Mouse (Mus musculus): Measurements from ENCODE around the gene Cd163l1. TPM values are rescaled to one million over a fixed set of nuclear protein-coding genes. Genes with fewer than 3 reads are reported as not detected.

The Cd163l1 gene
- polyA plus RNA-seq, 1 experiment from 2014 or later = not detected

- DNase-seq (no peak), ATAC-seq (ENCODE audit: insufficient read depth) (no peak)
- no peaks in the 10 kb centered on the region for H3K4me1 ChIP-seq (ENCODE audit: insufficient read depth)
- TF ChIP-seq CTCF (IDR thresholded peaks at IDR 0.05; ENCODE audit: low read depth) = no peak
- H3K9ac ChIP-seq = no peak overlapping the region
- H3K36me3 ChIP-seq (ENCODE audit: insufficient read depth) = no peaks in the 10 kb centered on the region
- H3K9me3 ChIP-seq (ENCODE audit: low read depth, low read length) = no peaks in the 10 kb centered on the region
- H3K4me2 ChIP-seq = no peak overlapping the region
- no peak overlapping the region for H3K4me3 ChIP-seq (ENCODE audit: low read depth, low read length)
- no peak overlapping the region for H3K27ac ChIP-seq (ENCODE audit: low read depth)
- no peaks in the 10 kb centered on the region for H3K27me3 ChIP-seq (ENCODE audit: insufficient read depth, low read length)
- 74% methylated on average over 4 of the region's 4 CpGs for WGBS
Measured at GRCm38 (mm10) chr7:140194031-140194430, 24.0 kb upstream of the Cd163l1 start.

GRCm38 (mm10) chr7:140196002-140196401 lies 22.1 kb upstream of the Cd163l1 start:
- H3K4me2 ChIP-seq = no peak overlapping the region
- WGBS = 77% methylated on average over 8 of the region's 8 CpGs
- DNase-seq (no peak), ATAC-seq (ENCODE audit: insufficient read depth) (no peak)
- no peaks in the 10 kb centered on the region for H3K9me3 ChIP-seq (ENCODE audit: low read depth, low read length)
- H3K4me1 ChIP-seq (ENCODE audit: insufficient read depth) = no peaks in the 10 kb centered on the region
- no peak overlapping the region for H3K27ac ChIP-seq (ENCODE audit: low read depth)
- TF ChIP-seq CTCF (IDR thresholded peaks at IDR 0.05; ENCODE audit: low read depth) = no peak
- H3K9ac ChIP-seq = no peak overlapping the region
- no peak overlapping the region for H3K4me3 ChIP-seq (ENCODE audit: low read depth, low read length)
- H3K36me3 ChIP-seq (ENCODE audit: insufficient read depth) = no peaks in the 10 kb centered on the region
- H3K27me3 ChIP-seq (ENCODE audit: insufficient read depth, low read length) = no peaks in the 10 kb centered on the region

GRCm38 (mm10) chr7:140201090-140201489 lies 17.0 kb upstream of the Cd163l1 start:
- H3K27ac ChIP-seq (ENCODE audit: low read depth) = no peak overlapping the region
- H3K36me3 ChIP-seq (ENCODE audit: insufficient read depth) = no peaks in the 10 kb centered on the region
- H3K4me1 ChIP-seq (ENCODE audit: insufficient read depth) = no peaks in the 10 kb centered on the region
- H3K4me3 ChIP-seq (ENCODE audit: low read depth, low read length) = no peak overlapping the region
- DNase-seq (no peak), ATAC-seq (ENCODE audit: insufficient read depth) (no peak)
- no peak for TF ChIP-seq CTCF (IDR thresholded peaks at IDR 0.05; ENCODE audit: low read depth)
- H3K9ac ChIP-seq = no peak overlapping the region
- H3K27me3 ChIP-seq (ENCODE audit: insufficient read depth, low read length) = no peaks in the 10 kb centered on the region
- 82% methylated on average over 4 of the region's 4 CpGs for WGBS
- H3K9me3 ChIP-seq (ENCODE audit: low read depth, low read length) = no peaks in the 10 kb centered on the region
- no peak overlapping the region for H3K4me2 ChIP-seq

GRCm38 (mm10) chr7:140205864-140206263 lies 12.2 kb upstream of the Cd163l1 start, which contains the start of gene Olfr524:
Olfr524 (minus strand) TSS chr7:140205964.
- no peak within 1 kb of the TSS for H3K9ac ChIP-seq
- no peak within 1 kb of the TSS for H3K4me2 ChIP-seq
- DNase-seq = no peak
- TF ChIP-seq CTCF (IDR thresholded peaks at IDR 0.05; ENCODE audit: low read depth) = no peak
- H3K36me3 ChIP-seq (ENCODE audit: insufficient read depth) = no peaks in the 10 kb centered on the region
- no peak within 1 kb of the TSS for H3K4me3 ChIP-seq (ENCODE audit: low read depth, low read length)
- no peaks in the 10 kb centered on the region for H3K9me3 ChIP-seq (ENCODE audit: low read depth, low read length)
- H3K27me3 ChIP-seq (ENCODE audit: insufficient read depth, low read length) = no peaks in the 10 kb centered on the region
- no peaks in the 10 kb centered on the region for H3K4me1 ChIP-seq (ENCODE audit: insufficient read depth)
- no peak within 1 kb of the TSS for H3K27ac ChIP-seq (ENCODE audit: low read depth)
- no peak for ATAC-seq (ENCODE audit: insufficient read depth)

- ATAC-seq (ENCODE audit: insufficient read depth) (no peak), DNase-seq (no peak)
- WGBS = 72% methylated on average over 3 of the region's 3 CpGs
- H3K4me2 ChIP-seq = no peak overlapping the region
- H3K27ac ChIP-seq (ENCODE audit: low read depth) = no peak overlapping the region
- no peaks in the 10 kb centered on the region for H3K27me3 ChIP-seq (ENCODE audit: insufficient read depth, low read length)
- no peak overlapping the region for H3K9ac ChIP-seq
- H3K36me3 ChIP-seq (ENCODE audit: insufficient read depth) = no peaks in the 10 kb centered on the region
- no peaks in the 10 kb centered on the region for H3K4me1 ChIP-seq (ENCODE audit: insufficient read depth)
- H3K4me3 ChIP-seq (ENCODE audit: low read depth, low read length) = no peak overlapping the region
- H3K9me3 ChIP-seq (ENCODE audit: low read depth, low read length) = no peaks in the 10 kb centered on the region
- no peak for TF ChIP-seq CTCF (IDR thresholded peaks at IDR 0.05; ENCODE audit: low read depth)
Measured at GRCm38 (mm10) chr7:140206904-140207303, 11.2 kb upstream of the Cd163l1 start.

- TF ChIP-seq CTCF (IDR thresholded peaks at IDR 0.05; ENCODE audit: low read depth) = no peak
- 44% methylated on average over 8 of the region's 8 CpGs for WGBS
- no peaks in the 10 kb centered on the region for H3K27me3 ChIP-seq (ENCODE audit: insufficient read depth, low read length)
- ATAC-seq (ENCODE audit: insufficient read depth) = no peak
- no peak overlapping the region for H3K9ac ChIP-seq
- no peaks in the 10 kb centered on the region for H3K9me3 ChIP-seq (ENCODE audit: low read depth, low read length)
- no peaks in the 10 kb centered on the region for H3K36me3 ChIP-seq (ENCODE audit: insufficient read depth)
- H3K4me3 ChIP-seq (ENCODE audit: low read depth, low read length) = no peak overlapping the region
- H3K27ac ChIP-seq (ENCODE audit: low read depth) = no peak overlapping the region
- H3K4me1 ChIP-seq (ENCODE audit: insufficient read depth) = no peaks in the 10 kb centered on the region
- no peak for DNase-seq
- H3K4me2 ChIP-seq = no peak overlapping the region
Measured at GRCm38 (mm10) chr7:140208153-140208552, 9.9 kb upstream of the Cd163l1 start.

GRCm38 (mm10) chr7:140208677-140209076 lies 9.4 kb upstream of the Cd163l1 start:
- Histone ChIP-seq H3K27ac (ENCODE audit: low read depth) (no peak overlapping the region), H3K4me3 (ENCODE audit: low read depth, low read length) (no peak overlapping the region), H3K9me3 (ENCODE audit: low read depth, low read length) (no peaks in the 10 kb centered on the region), H3K4me1 (ENCODE audit: insufficient read depth) (no peaks in the 10 kb centered on the region), H3K36me3 (ENCODE audit: insufficient read depth) (no peaks in the 10 kb centered on the region), H3K27me3 (ENCODE audit: insufficient read depth, low read length) (no peaks in the 10 kb centered on the region), H3K4me2 (no peak overlapping the region), H3K9ac (no peak overlapping the region)
- ATAC-seq (ENCODE audit: insufficient read depth) = no peak
- 49% methylated on average over 3 of the region's 3 CpGs for WGBS
- TF ChIP-seq CTCF (IDR thresholded peaks at IDR 0.05; ENCODE audit: low read depth) = no peak
- peak; percentile 59 for DNase-seq

- no peaks in the 10 kb centered on the region for H3K36me3 ChIP-seq (ENCODE audit: insufficient read depth)
- no peak for DNase-seq
- H3K4me1 ChIP-seq (ENCODE audit: insufficient read depth) = no peaks in the 10 kb centered on the region
- no peak overlapping the region for H3K4me3 ChIP-seq (ENCODE audit: low read depth, low read length)
- H3K9ac ChIP-seq = no peak overlapping the region
- WGBS = 65% methylated on average over 5 of the region's 5 CpGs
- no peak overlapping the region for H3K27ac ChIP-seq (ENCODE audit: low read depth)
- no peak for TF ChIP-seq CTCF (IDR thresholded peaks at IDR 0.05; ENCODE audit: low read depth)
- H3K27me3 ChIP-seq (ENCODE audit: insufficient read depth, low read length) = no peaks in the 10 kb centered on the region
- no peak for ATAC-seq (ENCODE audit: insufficient read depth)
- no peaks in the 10 kb centered on the region for H3K9me3 ChIP-seq (ENCODE audit: low read depth, low read length)
- H3K4me2 ChIP-seq = no peak overlapping the region
Measured at GRCm38 (mm10) chr7:140213841-140214240, 4.2 kb upstream of the Cd163l1 start.

Data from lung, embryonic 14.5 days (tissue).